ENCODE assay signal across 8 mouse cellular contexts in genomic region chr5:138857010-138857617, GRCm38 (mm10). TPM values are rescaled to one million over a fixed set of nuclear protein-coding genes. Genes with fewer than 3 reads are reported as not detected.
DNase-seq lines count a peak whose midpoint lies in the region; ATAC-seq and TF ChIP-seq lines count a peak whose summit lies in the region.

No protein-coding gene starts in this region.

- H3K36me3 ChIP-seq in intestine, embryonic 15.5 days = no peaks in the 10 kb centered on the region
- H3K36me3 ChIP-seq in small intestine, adult 2 months (ENCODE audit: control insufficient read depth, insufficient read depth, low read length) = no peaks in the 10 kb centered on the region

- H3K27me3 ChIP-seq in intestine, embryonic 15.5 days (replicated peaks) = no peaks in the 10 kb centered on the region
- H3K27me3 ChIP-seq in small intestine, adult 2 months (ENCODE audit: control insufficient read depth, insufficient read depth, low read length) = no peaks in the 10 kb centered on the region

- no peak overlapping the region for H3K27ac ChIP-seq in gastrocnemius, adult 2 months
- peak overlapping the region; percentile 55 for H3K27ac ChIP-seq in intestine, embryonic 15.5 days
- no peak overlapping the region for H3K27ac ChIP-seq in small intestine, adult 2 months (ENCODE audit: insufficient read depth, low read depth, low read length)

- WGBS in intestine, embryonic 15.5 days = 28% methylated on average over 9 of the region's 9 CpGs
- 10% methylated on average over 9 of the region's 9 CpGs for WGBS in small intestine, adult 2 months

- intact Hi-C loops in gastrocnemius, adult 2 months (cut with DNase I) = loop anchor here (2.0 to 5.0 kb wide), 3 partner anchors 60 to 140 kb away; partner anchors contain the start of gene Pdgfa
- intact Hi-C loops in left cerebral cortex, postnatal 10 days (cut with DNase I) = no loop called here

- peak; percentile 69 for DNase-seq in adipocyte (ENCODE audit: low spot score)
- peak; percentile 89 to 91 for DNase-seq in cerebellum, postnatal 14 days
- DNase-seq in gastrocnemius, adult 2 months = peak; percentile 90
- DNase-seq in left cerebral cortex, postnatal 10 days (ENCODE audit: extremely low spot score in 1 of 2, low spot score in 2 of 2) = peak; percentile 60 to 85
- DNase-seq in mesoderm, embryonic 11.5 days (ENCODE audit: low read depth, low spot score) = peak; percentile 68

- no peak overlapping the region for H3K9ac ChIP-seq in intestine, embryonic 15.5 days

- H3K4me2 ChIP-seq in intestine, embryonic 15.5 days (replicated peaks) = no peak overlapping the region; the same call in 1 of the 2 replicates

- peaks cover 4% of the 10 kb centered on the region; the same call in 1 of the 2 replicates for H3K4me1 ChIP-seq in intestine, embryonic 15.5 days (replicated peaks)
- peaks cover 6% of the 10 kb centered on the region for H3K4me1 ChIP-seq in small intestine, adult 2 months (ENCODE audit: control insufficient read depth, insufficient read depth, insufficient read length, low read length)

- TF ChIP-seq CTCF in gastrocnemius, adult 2 months (IDR thresholded peaks at IDR 0.05) = peak; percentile 91
- peak; percentile 88 for TF ChIP-seq CTCF in small intestine, adult 2 months (IDR thresholded peaks at IDR 0.05; ENCODE audit: extremely low read depth, insufficient read length, insufficient replicate concordance, low read depth, low read length)

- no peak overlapping the region for H3K4me3 ChIP-seq in gastrocnemius, adult 2 months
- H3K4me3 ChIP-seq in intestine, embryonic 15.5 days (replicated peaks) = no peak overlapping the region
- H3K4me3 ChIP-seq in small intestine, adult 2 months (ENCODE audit: low read depth, low read length) = no peak overlapping the region

- ATAC-seq in intestine, embryonic 15.5 days = peak; percentile 91
- no peak for ATAC-seq in activated CD4-positive, CD25-positive, alpha-beta regulatory T cell, adult 4 months

- no peaks in the 10 kb centered on the region for H3K9me3 ChIP-seq in intestine, embryonic 15.5 days

- no peak for TF ChIP-seq POLR2A in small intestine, adult 2 months (IDR thresholded peaks at IDR 0.05; ENCODE audit: low read depth, low read length)

RNA-seq across cellular contexts. Expression of gene Gm5294, which starts 37.2 kb away (rescaled TPM):
- total RNA-seq in gastrocnemius, adult 2 months (2021) = not detected
- polyA plus RNA-seq in intestine, embryonic 15.5 days (2015; fragmentation: Nextera tagmentation; extraction: Ambion mirVana) = not detected in 2 replicates
- total RNA-seq in left cerebral cortex, postnatal 10 days (2021) = not detected
- 0.24 TPM in 1 of 2 replicates, not detected in the other for polyA plus RNA-seq in small intestine, adult 2 months (2012; rRNA removed)
- polyA plus RNA-seq in activated CD4-positive, CD25-positive, alpha-beta regulatory T cell, adult 4 months (2017; shearing (Covaris generic)) = not detected
